Mouse (Mus musculus): ENCODE measurements around the gene Smarcd2.

The Smarcd2 gene

GRCm38 (mm10) chr11:106272644-106273310, at the start of gene Smarcd2:
Smarcd2 (minus strand) TSS chr11:106272972.
- peak; percentile 94 for DNase-seq

DNA sequence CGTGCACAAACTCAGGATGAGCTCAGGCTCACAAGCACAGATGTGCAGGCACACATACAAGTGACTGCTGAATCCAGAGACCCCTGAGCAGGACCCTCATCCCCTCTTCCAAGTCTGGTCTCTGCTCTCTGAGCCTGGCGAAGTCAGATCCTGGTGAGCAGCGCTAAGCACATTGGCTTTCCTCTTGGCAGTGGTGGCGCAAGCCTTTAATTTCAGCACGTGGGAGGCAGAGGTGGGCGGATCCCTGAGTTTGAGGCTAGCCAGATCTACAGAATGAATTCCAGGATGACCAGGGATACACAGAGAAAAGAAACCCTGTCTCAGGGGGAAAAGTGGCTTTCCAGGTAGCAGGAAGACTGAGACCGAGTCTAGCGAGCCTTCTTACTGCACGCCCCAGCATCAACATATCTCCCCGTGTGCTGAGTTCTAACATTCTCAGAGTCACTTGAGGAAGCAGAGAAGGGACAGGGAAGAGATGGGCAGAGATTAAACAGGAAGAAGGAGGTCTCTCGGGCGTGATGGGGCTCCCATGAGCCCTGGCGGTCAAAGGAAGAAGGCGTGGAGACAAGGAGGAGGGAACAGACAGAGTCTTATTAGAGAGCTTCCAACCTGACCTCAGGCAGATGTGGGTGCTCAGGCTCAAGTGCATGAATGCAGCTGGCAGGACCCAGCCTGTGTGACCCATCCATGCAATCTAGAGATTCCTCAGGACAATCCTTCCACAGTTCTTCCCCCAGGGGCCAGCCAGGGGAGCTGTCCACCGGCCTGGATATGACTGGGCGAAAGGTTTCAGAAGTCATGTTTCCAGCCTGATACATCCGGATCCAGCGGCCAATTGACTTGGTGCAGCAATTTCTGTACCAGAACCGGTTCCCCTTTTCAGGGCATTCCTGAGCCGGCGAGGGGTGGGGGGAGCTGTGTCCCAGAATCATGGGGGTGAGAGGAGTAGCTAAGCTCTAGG, 45.9 kb upstream of the Smarcd2 start:
- no peak for DNase-seq

DNA sequence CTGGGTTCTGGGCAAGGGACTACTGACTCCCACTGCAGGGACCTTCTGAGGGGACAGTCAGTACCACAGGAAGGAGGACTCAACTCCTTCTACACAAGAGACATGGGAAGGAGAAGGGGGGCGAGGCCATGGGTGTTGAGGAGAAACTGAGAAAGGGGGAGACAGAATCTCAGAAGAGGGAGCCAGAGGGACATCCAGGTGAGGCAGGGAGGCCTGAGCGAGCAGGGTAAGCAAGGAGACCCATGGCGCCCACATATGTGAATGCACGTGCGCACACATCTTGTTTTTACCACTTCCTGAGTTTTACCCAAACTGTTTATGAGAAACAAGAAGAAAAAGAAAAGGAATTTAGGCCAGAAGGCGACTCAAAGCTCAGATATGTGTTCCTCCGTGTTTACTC, 45.0 kb upstream of the Smarcd2 start:
- DNase-seq = no peak

DNA sequence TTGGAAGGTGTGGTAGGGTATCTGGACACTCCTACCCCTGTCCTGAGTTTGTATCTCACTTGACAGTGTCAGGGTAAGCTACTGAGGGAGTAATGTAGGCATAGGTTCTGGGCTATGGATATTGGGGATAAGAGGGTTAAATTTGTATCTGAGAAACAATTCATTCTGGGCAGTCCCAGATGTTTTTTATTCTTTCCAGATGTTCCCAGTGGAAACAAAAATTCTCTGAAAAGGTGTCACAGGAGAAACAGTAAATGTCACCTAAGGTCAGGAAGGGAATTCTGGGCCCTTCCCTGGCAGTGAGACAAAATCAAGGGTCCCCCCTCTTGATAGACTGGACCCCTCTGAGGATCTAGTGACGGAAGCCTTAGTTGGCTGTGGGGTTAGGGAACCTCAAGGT, 43.6 kb upstream of the Smarcd2 start:
- no peak for DNase-seq

DNA sequence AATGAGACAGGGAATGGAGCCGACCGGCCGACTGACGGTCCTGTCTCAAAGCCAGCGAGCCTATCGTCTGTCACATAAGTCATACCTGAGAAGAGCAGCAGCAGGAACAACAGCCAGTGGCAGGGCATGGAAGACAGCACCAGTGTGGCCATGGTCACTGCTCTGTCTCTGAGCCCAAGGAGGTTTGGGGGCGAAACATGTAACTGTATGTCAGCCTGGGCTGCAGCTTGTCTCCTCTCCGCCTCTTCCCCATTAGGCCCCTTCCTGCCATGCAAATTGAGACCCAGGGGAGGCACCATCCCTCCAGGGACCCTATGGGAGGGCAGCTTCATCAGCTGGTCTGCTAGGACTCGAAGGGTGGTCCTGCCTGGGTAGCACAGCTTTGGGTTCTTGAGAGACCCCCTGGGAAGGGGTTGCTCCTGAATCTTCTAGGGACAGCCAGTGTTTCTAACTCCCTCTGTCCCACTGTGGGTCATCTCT, 41.6 kb upstream of the Smarcd2 start, which contains the start of gene Cd79b:
Gene Cd79b (minus strand): TSS at position 430 of the 480 bp plus-strand sequence.
- no peak for DNase-seq

GRCm38 (mm10) chr11:106313533-106313932, 40.8 kb upstream of the Smarcd2 start:
- no peak for DNase-seq

- no peak for DNase-seq
Observed at GRCm38 (mm10) chr11:106310123-106310522, 37.4 kb upstream of the Smarcd2 start.

DNA sequence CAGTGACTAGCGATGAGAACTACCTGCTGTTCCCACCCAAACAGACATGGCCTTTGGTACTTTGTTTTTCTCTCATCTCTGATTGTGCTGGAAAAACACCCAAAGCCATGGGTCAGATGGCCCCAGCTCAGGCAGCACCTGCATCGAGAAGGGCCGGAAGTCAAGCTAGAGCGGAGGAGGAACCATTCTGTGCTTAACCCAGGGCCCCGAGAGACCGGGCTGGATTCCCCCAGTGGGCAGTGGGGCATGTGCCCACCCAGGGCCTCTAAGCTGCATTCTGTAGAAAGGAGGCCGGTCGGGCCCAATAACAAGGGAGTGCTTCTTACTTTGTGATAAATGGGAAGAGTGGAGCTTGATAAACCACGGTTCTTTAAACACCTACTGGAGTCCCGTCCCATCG, 35.4 kb upstream of the Smarcd2 start:
- DNase-seq = no peak

DNA sequence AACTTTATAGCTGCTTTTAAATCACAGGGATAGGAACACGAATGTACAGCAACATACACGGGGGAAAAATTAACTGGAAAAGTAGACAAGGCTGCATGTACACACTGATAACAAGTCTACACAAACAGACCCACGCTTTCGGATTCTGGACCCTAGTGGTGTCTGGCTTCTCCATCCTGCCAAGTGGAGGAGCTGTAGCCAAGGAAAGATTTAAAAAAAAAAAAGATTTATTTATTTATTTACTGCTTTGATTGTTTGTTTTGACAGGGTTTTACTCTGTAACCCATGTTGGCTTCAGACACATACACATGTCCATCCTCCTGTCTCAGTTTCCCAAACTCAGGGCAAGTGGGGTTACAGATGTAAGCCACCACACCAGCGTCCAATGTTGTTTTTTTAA, 34.7 kb upstream of the Smarcd2 start:
- no peak for DNase-seq

DNA sequence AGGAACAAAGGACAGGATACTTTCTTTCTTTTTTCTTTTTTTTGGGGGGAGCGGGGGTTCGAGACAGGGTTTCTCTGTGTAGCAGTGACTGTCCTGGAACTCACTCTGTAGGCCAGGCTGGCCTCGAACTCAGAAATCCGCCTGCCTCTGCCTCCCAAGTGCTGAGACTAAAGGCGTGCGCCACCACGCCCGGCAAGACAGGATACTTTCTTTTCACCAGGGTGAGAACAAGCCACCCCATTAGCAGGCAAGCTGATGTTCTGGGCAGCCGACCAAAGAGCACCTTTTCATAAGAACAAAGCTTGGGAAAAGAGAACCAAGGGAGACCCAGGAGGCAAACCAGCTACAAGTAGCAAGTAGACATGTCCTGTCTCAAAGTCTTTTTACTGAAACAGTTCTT, 34.0 kb upstream of the Smarcd2 start:
- no peak for DNase-seq

DNA sequence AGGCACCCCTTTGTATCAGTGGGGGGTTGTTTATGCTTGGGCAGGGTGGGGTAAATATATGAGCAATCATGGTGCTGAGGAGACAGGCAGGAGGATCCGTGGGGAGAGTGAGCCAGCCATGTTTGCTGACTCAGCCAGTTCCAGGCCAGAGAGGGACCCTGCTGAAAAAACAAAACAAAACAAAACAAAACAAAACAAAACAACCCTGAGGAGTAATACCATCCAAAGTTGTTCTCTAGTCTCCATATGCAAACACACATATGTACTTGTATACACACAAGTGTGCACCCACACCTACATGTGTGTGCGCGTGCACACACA, 33.3 kb upstream of the Smarcd2 start:
- no peak for DNase-seq

GRCm38 (mm10) chr11:106305348-106306064, 32.7 kb upstream of the Smarcd2 start:
- no peak for DNase-seq

- DNase-seq = peak; percentile 57
Observed at GRCm38 (mm10) chr11:106302634-106303033, 29.9 kb upstream of the Smarcd2 start.

DNA sequence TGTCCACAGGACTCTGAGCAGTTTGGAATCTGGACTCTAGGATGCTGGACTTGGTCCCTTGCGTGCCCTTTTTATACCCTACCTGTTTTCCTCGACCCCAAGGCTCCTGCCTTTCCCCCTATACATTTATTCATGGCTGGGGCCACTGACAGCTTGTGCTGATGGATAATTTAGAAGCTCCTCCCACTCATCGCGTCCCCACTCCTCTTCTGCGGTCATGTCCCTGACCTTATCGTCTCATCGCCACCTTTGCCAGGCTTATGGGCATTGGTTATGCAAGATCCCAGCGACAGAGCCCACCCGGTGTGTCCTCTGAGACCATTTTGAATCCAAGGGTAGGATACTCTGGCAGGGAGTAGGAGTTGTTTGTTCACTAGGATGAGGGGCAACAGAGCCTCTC, 29.0 kb upstream of the Smarcd2 start, which contains the start of gene Gh:
Gene Gh (minus strand): TSS at position 101 of the 400 bp plus-strand sequence.
- DNase-seq = no peak

- DNase-seq = no peak
Observed at GRCm38 (mm10) chr11:106291861-106292260, 19.1 kb upstream of the Smarcd2 start.

GRCm38 (mm10) chr11:106290376-106290775, 17.6 kb upstream of the Smarcd2 start:
- DNase-seq = no peak

DNA sequence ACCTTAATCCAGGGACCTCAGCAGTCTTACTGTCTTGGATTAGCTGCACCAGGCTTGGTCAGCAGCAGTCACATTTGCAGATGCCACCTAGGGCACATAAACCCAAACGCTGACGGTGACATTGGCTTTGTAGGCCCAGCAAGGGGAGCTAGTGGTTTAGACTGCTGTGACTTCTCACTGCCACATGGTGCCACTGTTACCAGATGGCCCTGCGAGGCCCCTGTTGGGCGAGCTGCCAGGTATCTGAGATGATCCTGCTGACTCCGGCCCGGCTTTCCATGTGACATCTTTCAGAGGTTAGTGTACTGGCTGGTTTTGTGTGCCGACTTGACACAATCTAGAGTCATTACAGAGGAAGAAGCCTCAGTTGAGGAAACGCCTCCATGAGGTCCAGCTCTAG, 16.6 kb upstream of the Smarcd2 start:
- peak; percentile 37 for DNase-seq

- peak; percentile 47 for DNase-seq
Observed at GRCm38 (mm10) chr11:106286987-106287386, 14.2 kb upstream of the Smarcd2 start.

GRCm38 (mm10) chr11:106286206-106286605, 13.4 kb upstream of the Smarcd2 start:
- DNase-seq = no peak

- no peak for DNase-seq
Observed at GRCm38 (mm10) chr11:106284126-106284525, 11.4 kb upstream of the Smarcd2 start.

DNA sequence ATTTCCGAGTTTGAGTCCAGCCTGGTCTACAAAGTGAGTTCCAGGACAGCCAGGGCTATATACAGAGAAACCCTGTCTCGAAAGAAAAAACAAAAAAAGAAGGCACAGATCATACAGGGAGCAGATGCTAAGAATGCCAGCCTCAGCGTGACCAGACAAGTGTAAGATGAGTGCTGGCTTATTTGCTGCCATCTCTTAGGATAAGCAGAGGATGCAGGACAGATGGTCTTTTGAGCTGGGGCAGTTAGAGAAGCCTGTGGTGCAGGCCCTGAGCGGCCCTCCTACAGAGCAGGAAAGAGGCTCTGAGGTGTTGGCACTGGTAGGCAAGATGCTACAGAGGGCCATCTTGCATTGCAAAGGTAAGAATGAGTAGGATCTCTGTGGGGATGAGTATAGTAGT, 10.6 kb upstream of the Smarcd2 start:
- no peak for DNase-seq

GRCm38 (mm10) chr11:106282452-106282851, 9.7 kb upstream of the Smarcd2 start:
- DNase-seq = no peak

GRCm38 (mm10) chr11:106276454-106276853, 3.7 kb upstream of the Smarcd2 start, which contains the start of gene Tcam1:
Tcam1 (plus strand) TSS chr11:106276672.
- peak; percentile 96 for DNase-seq

Data from right cerebral cortex, postnatal 4 days (tissue).